Mouse (Mus musculus) megakaryocyte, embryonic 14.5 days (primary cell): ENCODE results near the gene St8sia4. TPM values are rescaled to one million over a fixed set of nuclear protein-coding genes. Genes with fewer than 3 reads are reported as not detected.

ENCODE experiments used
- H3K27me3 ChIP-seq: replicated peaks from 2 replicates; pipeline ENCODE3; 2012; ENCODE audit warnings: inconsistent platforms
- H3K36me3 ChIP-seq: replicated peaks from 2 replicates; pipeline ENCODE3; 2012; ENCODE audit warnings: low read length, inconsistent platforms, mixed read lengths
- H3K4me1 ChIP-seq: 2 replicates; pipeline ENCODE4 v1.6.1; 2012; ENCODE audit warnings: inconsistent platforms
- H3K4me3 ChIP-seq: replicated peaks from 2 replicates; pipeline ENCODE3; 2012; ENCODE audit warnings: moderate library complexity, mild to moderate bottlenecking, inconsistent platforms
- H3K9me3 ChIP-seq: 2 replicates; pipeline ENCODE4 v1.6.1; 2012; ENCODE audit warnings: inconsistent platforms
- FLI1 ChIP-seq: IDR thresholded peaks from 2 replicates; pipeline ENCODE4 v1.6.1; 2012; ENCODE audit warnings: low read length, inconsistent platforms, mixed read lengths
- GATA1 ChIP-seq: IDR thresholded peaks from 3 replicates; pipeline ENCODE4 v1.6.1; 2012; ENCODE audit warnings: mixed read lengths, low read length, inconsistent platforms, borderline replicate concordance
- polyA plus RNA-seq: library from polyadenylated mRNA; stranded (reverse); fragments of >175 nt; gene quantifications from 2 replicates; pipeline ENCODE4 v1.2.3, GENCODE M21; 2012; ENCODE audit warnings: low replicate concordance; ENCODE audit not compliant: insufficient read depth

The St8sia4 gene
- polyA plus RNA-seq, 1 experiment, result 0.86 TPM

- H3K4me1 ChIP-seq, result no peaks in the 10 kb centered on the region
- TF ChIP-seq FLI1 (no peak), GATA1 (no peak)
- H3K36me3 ChIP-seq, result no peaks in the 10 kb centered on the region
- H3K9me3 ChIP-seq, result no peaks in the 10 kb centered on the region
- no peak overlapping the region for H3K4me3 ChIP-seq
- H3K27me3 ChIP-seq, result no peaks in the 10 kb centered on the region
These were observed 10.2 kb downstream of the St8sia4 start for GRCm38 (mm10) chr1:95657051-95657668.

GRCm38 (mm10) chr1:95655564-95655963, 11.8 kb downstream of the St8sia4 start:
- Histone ChIP-seq H3K9me3 (no peaks in the 10 kb centered on the region), H3K4me3 (no peak overlapping the region), H3K4me1 (no peaks in the 10 kb centered on the region), H3K27me3 (no peaks in the 10 kb centered on the region), H3K36me3 (no peaks in the 10 kb centered on the region)
- no peak for TF ChIP-seq FLI1
- TF ChIP-seq GATA1, result no peak

- Histone ChIP-seq H3K36me3 (no peaks in the 10 kb centered on the region), H3K27me3 (no peaks in the 10 kb centered on the region), H3K4me1 (no peaks in the 10 kb centered on the region), H3K4me3 (no peak overlapping the region), H3K9me3 (no peaks in the 10 kb centered on the region)
- TF ChIP-seq FLI1, result no peak
- TF ChIP-seq GATA1, result no peak
These were observed 13.9 kb downstream of the St8sia4 start for GRCm38 (mm10) chr1:95653445-95653844.

- TF ChIP-seq FLI1 (no peak), GATA1 (no peak)
- Histone ChIP-seq H3K9me3 (no peaks in the 10 kb centered on the region), H3K27me3 (no peaks in the 10 kb centered on the region), H3K4me3 (no peak overlapping the region), H3K36me3 (no peaks in the 10 kb centered on the region), H3K4me1 (no peaks in the 10 kb centered on the region)
These were observed 23.1 kb downstream of the St8sia4 start for GRCm38 (mm10) chr1:95644292-95644691.

GRCm38 (mm10) chr1:95639001-95639400, 28.4 kb downstream of the St8sia4 start:
- H3K4me1 ChIP-seq, result no peaks in the 10 kb centered on the region
- no peak for TF ChIP-seq FLI1

GRCm38 (mm10) chr1:95624376-95624775, 43.0 kb downstream of the St8sia4 start:
- no peaks in the 10 kb centered on the region for H3K9me3 ChIP-seq
- no peak overlapping the region for H3K4me3 ChIP-seq
- no peaks in the 10 kb centered on the region for H3K27me3 ChIP-seq
- no peaks in the 10 kb centered on the region; the same call in 1 of the 2 replicates for H3K4me1 ChIP-seq
- TF ChIP-seq FLI1 (no peak), GATA1 (no peak)
- H3K36me3 ChIP-seq, result no peaks in the 10 kb centered on the region

More at GRCm38 (mm10) chr1:95639001-95639400, 28.4 kb downstream of the St8sia4 start:
- Histone ChIP-seq H3K4me3 (no peak overlapping the region), H3K36me3 (no peaks in the 10 kb centered on the region), H3K9me3 (no peaks in the 10 kb centered on the region), H3K27me3 (no peaks in the 10 kb centered on the region)

GRCm38 (mm10) chr1:95618647-95619046, 48.7 kb downstream of the St8sia4 start:
- Histone ChIP-seq H3K4me1 (peaks cover 9% of the 10 kb centered on the region; the same call in 1 of the 2 replicates), H3K9me3 (no peaks in the 10 kb centered on the region), H3K36me3 (no peaks in the 10 kb centered on the region), H3K27me3 (no peaks in the 10 kb centered on the region), H3K4me3 (no peak overlapping the region)
- no peak for TF ChIP-seq GATA1
- no peak for TF ChIP-seq FLI1

GRCm38 (mm10) chr1:95618125-95618524, 49.2 kb downstream of the St8sia4 start:
- Histone ChIP-seq H3K9me3 (no peaks in the 10 kb centered on the region), H3K4me1 (peaks cover 9% of the 10 kb centered on the region; the same call in 1 of the 2 replicates), H3K36me3 (no peaks in the 10 kb centered on the region), H3K27me3 (no peaks in the 10 kb centered on the region), H3K4me3 (no peak overlapping the region)
- no peak for TF ChIP-seq GATA1
- no peak for TF ChIP-seq FLI1

- Histone ChIP-seq H3K9me3 (no peaks in the 10 kb centered on the region), H3K36me3 (no peaks in the 10 kb centered on the region), H3K4me1 (peaks cover 12% of the 10 kb centered on the region), H3K27me3 (no peaks in the 10 kb centered on the region), H3K4me3 (no peak overlapping the region)
- no peak for TF ChIP-seq GATA1
- no peak for TF ChIP-seq FLI1
These were observed 57.4 kb downstream of the St8sia4 start for GRCm38 (mm10) chr1:95610017-95610416.

- Histone ChIP-seq H3K4me1 (peaks cover 16% of the 10 kb centered on the region), H3K9me3 (no peaks in the 10 kb centered on the region)
- TF ChIP-seq GATA1 (no peak), FLI1 (no peak)
These were observed 58.3 kb downstream of the St8sia4 start for GRCm38 (mm10) chr1:95609045-95609444.

GRCm38 (mm10) chr1:95605458-95605857, 61.9 kb downstream of the St8sia4 start:
- no peak for TF ChIP-seq GATA1
- no peak for TF ChIP-seq FLI1
- H3K4me1 ChIP-seq, result peaks cover 16% of the 10 kb centered on the region
- no peak overlapping the region for H3K4me3 ChIP-seq
- no peaks in the 10 kb centered on the region for H3K36me3 ChIP-seq
- no peaks in the 10 kb centered on the region for H3K27me3 ChIP-seq
- no peaks in the 10 kb centered on the region for H3K9me3 ChIP-seq

More at GRCm38 (mm10) chr1:95609045-95609444, 58.3 kb downstream of the St8sia4 start:
- no peak overlapping the region for H3K4me3 ChIP-seq
- H3K36me3 ChIP-seq, result no peaks in the 10 kb centered on the region
- H3K27me3 ChIP-seq, result no peaks in the 10 kb centered on the region

GRCm38 (mm10) chr1:95598108-95598507, 69.3 kb downstream of the St8sia4 start:
- peaks cover 3% of the 10 kb centered on the region; the same call in 1 of the 2 replicates for H3K4me1 ChIP-seq
- no peak overlapping the region for H3K4me3 ChIP-seq
- no peaks in the 10 kb centered on the region for H3K9me3 ChIP-seq
- no peaks in the 10 kb centered on the region for H3K27me3 ChIP-seq
- TF ChIP-seq GATA1, result no peak
- no peak for TF ChIP-seq FLI1
- no peaks in the 10 kb centered on the region for H3K36me3 ChIP-seq
